Mouse (Mus musculus): ENCODE measurements around the gene Kiss1.

DNA sequence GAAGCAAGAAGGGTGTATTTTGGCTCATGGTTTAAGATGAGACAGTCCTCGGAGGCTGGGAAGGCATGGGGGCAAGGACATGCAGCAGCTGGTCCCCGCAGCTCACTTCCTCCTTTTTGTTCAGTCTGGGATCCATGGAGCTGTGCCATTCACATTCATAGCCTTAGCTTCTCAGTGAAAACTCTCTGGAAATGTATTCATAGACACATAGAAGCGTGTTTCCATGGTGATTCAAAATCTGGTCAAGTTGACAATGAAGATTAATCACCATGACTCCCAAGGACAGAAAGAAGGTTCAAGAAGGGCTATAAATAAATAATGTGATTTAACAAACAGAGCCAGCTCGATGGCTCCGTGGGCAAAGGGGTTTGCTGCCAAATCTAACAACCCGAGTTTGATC, 12.3 kb downstream of the Kiss1 start:
- no peak for TF ChIP-seq CTCF (IDR thresholded peaks at IDR 0.05; ENCODE audit: low read depth)
- TF ChIP-seq EP300 (IDR thresholded peaks at IDR 0.05; ENCODE audit: low read depth), result no peak
